Mouse (Mus musculus) limb, embryonic 14.5 days (tissue): ENCODE results near the gene Atf7ip2. TPM values are rescaled to one million over a fixed set of nuclear protein-coding genes. Genes with fewer than 3 reads are reported as not detected.
"Not testable (repeated sequence)": the region's sequence is repeated elsewhere in the genome, so short reads cannot be mapped to it uniquely, and the experiment has no call there.

ENCODE experiments used
- ATAC-seq: fragments of 200-750 bp; cut with Nextera tagmentation; 2 replicates; pipeline ENCODE4 v1.8.0; 2017; ENCODE audit warnings: low read depth, moderate number of reproducible peaks, moderate TSS enrichment; ENCODE audit not compliant: low FRiP score
- DNase-seq: peaks from one replicate; pipeline ENCODE4 v3.0.0-alpha.2; 2015; ENCODE audit warnings: low spot score
- H3K27ac ChIP-seq: fragments of 300-500 bp; sonication (generic); replicated peaks from 2 replicates; pipeline ENCODE4 v1.5.1; 2014; ENCODE audit warnings: low read depth, mild to moderate bottlenecking, low read length, moderate library complexity, mixed read lengths
- H3K27me3 ChIP-seq: fragments of 300-500 bp; sonication (generic); 2 replicates; pipeline ENCODE4 v1.6.1; 2014; ENCODE audit warnings: low read length, mixed read lengths; ENCODE audit not compliant: control insufficient read depth, insufficient read depth
- H3K36me3 ChIP-seq: fragments of 300-500 bp; sonication (generic); 2 replicates; pipeline ENCODE4 v1.6.1; 2014; ENCODE audit warnings: mild to moderate bottlenecking, low read length, moderate library complexity, mixed read lengths; ENCODE audit not compliant: control insufficient read depth, insufficient read depth
- H3K4me1 ChIP-seq: fragments of 300-500 bp; sonication (generic); 2 replicates; pipeline ENCODE4 v1.6.1; 2014; ENCODE audit warnings: antibody characterized with exemption, low read length, mixed read lengths; ENCODE audit not compliant: control insufficient read depth, insufficient read depth
- H3K4me2 ChIP-seq: fragments of 300-500 bp; sonication (generic); replicated peaks from 2 replicates; pipeline ENCODE4 v1.6.1; 2014; ENCODE audit warnings: low read depth, mild to moderate bottlenecking, low read length, moderate library complexity; ENCODE audit not compliant: severe bottlenecking
- H3K4me3 ChIP-seq: fragments of 300-500 bp; sonication (generic); replicated peaks from 2 replicates; pipeline ENCODE4 v1.5.1; 2014; ENCODE audit warnings: low read length
- H3K9ac ChIP-seq: fragments of 300-500 bp; sonication (generic); 2 replicates; pipeline ENCODE4 v1.6.1; 2014; ENCODE audit warnings: mild to moderate bottlenecking, low read depth, low read length, moderate library complexity; ENCODE audit not compliant: severe bottlenecking
- H3K9me3 ChIP-seq: fragments of 300-500 bp; sonication (generic); 2 replicates; pipeline ENCODE4 v1.6.1; 2016; ENCODE audit warnings: low read length; ENCODE audit not compliant: control insufficient read depth
- POLR2A ChIP-seq: fragments of 200-500 bp; IDR thresholded peaks from 2 replicates; pipeline ENCODE4 v1.8.0; 2012; ENCODE audit warnings: inconsistent platforms, mild to moderate bottlenecking, moderate library complexity, borderline replicate concordance; ENCODE audit not compliant: insufficient read depth, insufficient read length; ENCODE audit errors: extremely low read depth
- WGBS: fragments of 180-500 bp; shearing (Covaris S2); extraction: QIAGEN DNeasy Blood & Tissue Kit; methylation state at CpG from one replicate; pipeline ENCODE4 v1.1.7; 2014; 5-methylcytosine and 5-hydroxymethylcytosine counted together
- polyA plus RNA-seq, 2 experiments: library from polyadenylated mRNA; depleted of rRNA in 1 of 2; stranded (reverse) in 1 of 2; unstranded in 1 of 2; fragments of >200 nt; fragmentation: Nextera tagmentation in 1 of 2; extraction: Ambion mirVana in 1 of 2; gene quantifications; 2 replicates each; pipeline versions ENCODE4 v1.2.1 to v1.2.3; 2012 to 2014

The Atf7ip2 gene
- polyA plus RNA-seq, 2 experiments = 1.4 TPM

GRCm38 (mm10) chr16:10227361-10227760 lies 34.8 kb downstream of the Atf7ip2 start:
- H3K27ac ChIP-seq = no peak overlapping the region
- no peak overlapping the region for H3K4me2 ChIP-seq
- no peak overlapping the region for H3K9ac ChIP-seq
- H3K27me3 ChIP-seq = no peaks in the 10 kb centered on the region
- H3K9me3 ChIP-seq = 0 out of 2 replicates have a peak, but pooled peaks cover 3% of the 10 kb centered on the region
- H3K36me3 ChIP-seq = no peaks in the 10 kb centered on the region
- 89% methylated on average over 1 of the region's 2 CpGs for WGBS
- no peak overlapping the region for H3K4me3 ChIP-seq
- no peak for DNase-seq
- H3K4me1 ChIP-seq = no peaks in the 10 kb centered on the region
- TF ChIP-seq POLR2A = no peak
- ATAC-seq = no peak

- ATAC-seq (no peak), DNase-seq (no peak)
- Histone ChIP-seq H3K4me3 (no peak overlapping the region), H3K36me3 (no peaks in the 10 kb centered on the region), H3K9ac (no peak overlapping the region), H3K4me1 (no peaks in the 10 kb centered on the region), H3K4me2 (no peak overlapping the region), H3K9me3 (no peaks in the 10 kb centered on the region), H3K27me3 (no peaks in the 10 kb centered on the region), H3K27ac (no peak overlapping the region)
- TF ChIP-seq POLR2A = no peak
These were observed 44.1 kb downstream of the Atf7ip2 start for GRCm38 (mm10) chr16:10236601-10237000.

- no peaks in the 10 kb centered on the region for H3K36me3 ChIP-seq
- H3K9me3 ChIP-seq = no peaks in the 10 kb centered on the region
- no peaks in the 10 kb centered on the region for H3K4me1 ChIP-seq
- no peak overlapping the region for H3K4me2 ChIP-seq
- H3K9ac ChIP-seq = no peak overlapping the region
- H3K4me3 ChIP-seq = no peak overlapping the region
- H3K27ac ChIP-seq = no peak overlapping the region
- TF ChIP-seq POLR2A = no peak
- WGBS = 38% methylated on average over 1 of the region's 1 CpGs
- no peak for ATAC-seq
- DNase-seq = no peak
- H3K27me3 ChIP-seq = no peaks in the 10 kb centered on the region
These were observed 61.5 kb downstream of the Atf7ip2 start for GRCm38 (mm10) chr16:10253993-10254392.

GRCm38 (mm10) chr16:10272256-10272655 lies 79.7 kb downstream of the Atf7ip2 start:
- H3K27ac ChIP-seq = no peak overlapping the region
- no peak overlapping the region for H3K4me3 ChIP-seq
- ATAC-seq (no peak), DNase-seq (peak; percentile 71)
- no peaks in the 10 kb centered on the region for H3K36me3 ChIP-seq
- H3K4me2 ChIP-seq = no peak overlapping the region
- WGBS = 27% methylated on average over 3 of the region's 3 CpGs
- H3K9ac ChIP-seq = no peak overlapping the region
- peaks cover 5% of the 10 kb centered on the region; the same call in 1 of the 2 replicates for H3K9me3 ChIP-seq
- no peaks in the 10 kb centered on the region for H3K27me3 ChIP-seq
- TF ChIP-seq POLR2A = no peak
- H3K4me1 ChIP-seq = no peaks in the 10 kb centered on the region

- no peak for DNase-seq
- 69% methylated on average over 4 of the region's 4 CpGs for WGBS
- no peak overlapping the region for H3K4me3 ChIP-seq
- no peak for ATAC-seq
- peaks cover 5% of the 10 kb centered on the region; the same call in 1 of the 2 replicates for H3K9me3 ChIP-seq
- no peaks in the 10 kb centered on the region for H3K36me3 ChIP-seq
- no peak overlapping the region for H3K27ac ChIP-seq
- no peaks in the 10 kb centered on the region for H3K4me1 ChIP-seq
- no peak for TF ChIP-seq POLR2A
- no peak overlapping the region for H3K9ac ChIP-seq
- no peaks in the 10 kb centered on the region for H3K27me3 ChIP-seq
- no peak overlapping the region for H3K4me2 ChIP-seq
These were observed 82.0 kb downstream of the Atf7ip2 start for GRCm38 (mm10) chr16:10274465-10274864.

GRCm38 (mm10) chr16:10276778-10277177 lies 84.3 kb downstream of the Atf7ip2 start:
- not testable (repeated sequence) for H3K9me3 ChIP-seq, ATAC-seq, H3K4me2 ChIP-seq, H3K9ac ChIP-seq, DNase-seq, H3K4me1 ChIP-seq, H3K4me3 ChIP-seq, H3K27me3 ChIP-seq, H3K36me3 ChIP-seq, H3K27ac ChIP-seq
- 88% methylated on average over 5 of the region's 5 CpGs for WGBS
